Mouse (Mus musculus) intestine, postnatal 0 days (tissue): ENCODE measurements around the gene Zfp101. TPM values are rescaled to one million over a fixed set of nuclear protein-coding genes. Genes with fewer than 3 reads are reported as not detected.

Source experiments
- ATAC-seq: fragments of 200-750 bp; cut with Nextera tagmentation; 2 replicates; pipeline ENCODE4 v1.8.0; 2017; ENCODE audit warnings: mild to moderate bottlenecking, moderate TSS enrichment, moderate library complexity
- H3K27ac ChIP-seq: fragments of 300-500 bp; sonication (generic); 2 replicates; pipeline ENCODE4 v1.5.1; 2014; ENCODE audit warnings: mild to moderate bottlenecking, low read depth, low read length, moderate library complexity
- H3K27me3 ChIP-seq: fragments of 300-500 bp; sonication (generic); replicated peaks from 2 replicates; pipeline ENCODE4 v1.6.1; 2014; ENCODE audit warnings: low read length, mixed read lengths; ENCODE audit not compliant: control insufficient read depth, insufficient read depth
- H3K36me3 ChIP-seq: fragments of 300-500 bp; sonication (generic); 2 replicates; pipeline ENCODE4 v1.6.1; 2014; ENCODE audit warnings: mild to moderate bottlenecking, moderate library complexity; ENCODE audit not compliant: control insufficient read depth, insufficient read depth
- H3K4me1 ChIP-seq: fragments of 300-500 bp; sonication (generic); replicated peaks from 2 replicates; pipeline ENCODE4 v1.6.1; 2014; ENCODE audit warnings: antibody characterized with exemption, low read length, mixed read lengths; ENCODE audit not compliant: control insufficient read depth, insufficient read depth
- H3K4me2 ChIP-seq: fragments of 300-500 bp; sonication (generic); replicated peaks from 2 replicates; pipeline ENCODE4 v1.6.1; 2014; ENCODE audit warnings: low read depth, mild to moderate bottlenecking, moderate library complexity
- H3K4me3 ChIP-seq: fragments of 300-500 bp; sonication (generic); 2 replicates; pipeline ENCODE4 v1.5.1; 2014; ENCODE audit warnings: low read depth, low read length
- H3K9ac ChIP-seq: fragments of 300-500 bp; sonication (generic); 2 replicates; pipeline ENCODE4 v1.6.1; 2014; ENCODE audit warnings: mild to moderate bottlenecking, low read depth, low read length
- H3K9me3 ChIP-seq: fragments of 300-500 bp; sonication (generic); 2 replicates; pipeline ENCODE4 v1.6.1; 2016; ENCODE audit warnings: mixed run types; ENCODE audit not compliant: control insufficient read depth
- CTCF ChIP-seq: sonication (generic); IDR thresholded peaks from 2 replicates; pipeline ENCODE4 v1.5.1; 2016; ENCODE audit warnings: low read depth, mild to moderate bottlenecking, control low read depth, antibody characterized with exemption, moderate library complexity
- WGBS: fragments of 180-500 bp; shearing (Covaris S2); extraction: QIAGEN DNeasy Blood & Tissue Kit; methylation state at CpG from one replicate; pipeline ENCODE4 v1.1.7; 2014; 5-methylcytosine and 5-hydroxymethylcytosine counted together
- polyA plus RNA-seq: library from polyadenylated mRNA; unstranded; fragments of >200 nt; fragmentation: Nextera tagmentation; extraction: Ambion mirVana; gene quantifications from 2 replicates; pipeline ENCODE4 v1.2.1, GENCODE M21; 2015

Gene Zfp101
- polyA plus RNA-seq, 1 experiment from 2014 or later = 4.3 TPM

GRCm38 (mm10) chr17:33385705-33386104 lies 8.7 kb downstream of the Zfp101 start:
- H3K27me3 ChIP-seq = no peaks in the 10 kb centered on the region
- no peak for TF ChIP-seq CTCF
- H3K9me3 ChIP-seq = no peaks in the 10 kb centered on the region
- no peak overlapping the region for H3K9ac ChIP-seq
- H3K4me1 ChIP-seq = no peaks in the 10 kb centered on the region
- no peak overlapping the region for H3K27ac ChIP-seq
- no peak overlapping the region for H3K4me2 ChIP-seq
- H3K36me3 ChIP-seq = peaks cover 35% of the 10 kb centered on the region
- H3K4me3 ChIP-seq = no peak overlapping the region
- ATAC-seq = no peak

GRCm38 (mm10) chr17:33372795-33373194 lies 21.6 kb downstream of the Zfp101 start:
- ATAC-seq = no peak
- H3K9me3 ChIP-seq = no peaks in the 10 kb centered on the region
- H3K27me3 ChIP-seq = no peaks in the 10 kb centered on the region
- no peaks in the 10 kb centered on the region for H3K4me1 ChIP-seq
- no peak overlapping the region for H3K4me2 ChIP-seq
- H3K36me3 ChIP-seq = no peaks in the 10 kb centered on the region
- H3K4me3 ChIP-seq = no peak overlapping the region
- no peak overlapping the region for H3K27ac ChIP-seq
- WGBS = 77% methylated on average over 3 of the region's 3 CpGs
- no peak overlapping the region for H3K9ac ChIP-seq
- TF ChIP-seq CTCF = no peak

GRCm38 (mm10) chr17:33358411-33359384 lies 35.7 kb downstream of the Zfp101 start, which contains the start of gene Zfp81:
Gene Zfp81 (minus strand): TSS chr17:33358878.
- peak within 1 kb of the TSS; percentile 81 for H3K4me2 ChIP-seq
- H3K9me3 ChIP-seq = no peaks in the 10 kb centered on the region
- peak within 1 kb of the TSS; percentile 96 for H3K4me3 ChIP-seq
- TF ChIP-seq CTCF = peak; percentile 39; the same call in 1 of the 2 replicates
- ATAC-seq = peak; percentile 100
- 4% methylated on average over 47 of the region's 47 CpGs for WGBS
- peak within 1 kb of the TSS; percentile 70; the same call in 1 of the 2 replicates for H3K27ac ChIP-seq
- H3K27me3 ChIP-seq = no peaks in the 10 kb centered on the region
- no peaks in the 10 kb centered on the region for H3K4me1 ChIP-seq
- peak within 1 kb of the TSS; percentile 85 for H3K9ac ChIP-seq
- no peaks in the 10 kb centered on the region for H3K36me3 ChIP-seq

GRCm38 (mm10) chr17:33352981-33353380 lies 41.5 kb downstream of the Zfp101 start:
- TF ChIP-seq CTCF = no peak
- ATAC-seq = no peak
- peaks cover 4% of the 10 kb centered on the region; the same call in 1 of the 2 replicates for H3K36me3 ChIP-seq
- H3K4me1 ChIP-seq = no peaks in the 10 kb centered on the region
- no peak overlapping the region for H3K4me2 ChIP-seq
- H3K27me3 ChIP-seq = no peaks in the 10 kb centered on the region
- H3K9me3 ChIP-seq = peaks cover 9% of the 10 kb centered on the region
- H3K4me3 ChIP-seq = no peak overlapping the region
- no peak overlapping the region for H3K9ac ChIP-seq
- 93% methylated on average over 1 of the region's 1 CpGs for WGBS
- H3K27ac ChIP-seq = no peak overlapping the region

Other genes with a start within 250 kb of the Zfp101 start
- not detected in 2 replicates for gene Olfr55, start 226.2 kb downstream of the Zfp101 start, polyA plus RNA-seq
- not detected in 2 replicates for gene Olfr239, start 203.3 kb downstream of the Zfp101 start, polyA plus RNA-seq
- gene Olfr1564, start 173.0 kb downstream of the Zfp101 start, polyA plus RNA-seq = not detected in 2 replicates
- gene Zfp955a, start 139.5 kb downstream of the Zfp101 start, polyA plus RNA-seq = 4.8 and 4.9 TPM in 2 replicates
- 0.03 TPM in 1 of 2 replicates, not detected in the other for gene Olfr63, start 130.0 kb downstream of the Zfp101 start, polyA plus RNA-seq
- gene Zfp955b, start 105.1 kb downstream of the Zfp101 start, polyA plus RNA-seq = 3.1 and 3.6 TPM in 2 replicates
- gene Zfp81, start 35.8 kb downstream of the Zfp101 start, polyA plus RNA-seq = 2.6 and 3.0 TPM in 2 replicates
- not detected in 2 replicates for gene Actl9, start 38.3 kb upstream of the Zfp101 start, polyA plus RNA-seq
- gene Adamts10, start 129.6 kb upstream of the Zfp101 start, polyA plus RNA-seq = 5.9 and 8.1 TPM in 2 replicates
- gene Myo1f, start 161.1 kb upstream of the Zfp101 start, polyA plus RNA-seq = 0.94 and 1.2 TPM in 2 replicates
- gene Zfp414, start 234.4 kb upstream of the Zfp101 start, polyA plus RNA-seq = 19.0 and 19.4 TPM in 2 replicates
- gene Pram1, start 243.4 kb upstream of the Zfp101 start, polyA plus RNA-seq = 0.25 and 0.39 TPM in 2 replicates